Mouse (Mus musculus) urinary bladder, postnatal 36 days (tissue): ENCODE data around the gene Arpc1a.
A peak's percentile ranks its signal among the peaks of the same experiment; 100 is the strongest.
"Not testable (repeated sequence)": the region's sequence is repeated elsewhere in the genome, so short reads cannot be mapped to it uniquely, and the experiment has no call there.

Source experiments
- DNase-seq, 2 experiments: peaks; one replicate each; pipeline ENCODE4 v3.0.0; 2022; ENCODE audit warnings: low spot score in 2 of 2, mixed read lengths in 1 of 2

Gene Arpc1a

GRCm38 (mm10) chr5:145104328-145104727 is 20.7 kb downstream of the Arpc1a start:
- no peak for DNase-seq

GRCm38 (mm10) chr5:145105694-145106275 is 22.2 kb downstream of the Arpc1a start:
- DNase-seq = no peak

- DNase-seq = no peak
Observed at GRCm38 (mm10) chr5:145110401-145110800, 26.8 kb downstream of the Arpc1a start.

GRCm38 (mm10) chr5:145112566-145112965 is 28.9 kb downstream of the Arpc1a start:
- DNase-seq = no peak

- no peak for DNase-seq
Observed at GRCm38 (mm10) chr5:145113416-145113815, 29.8 kb downstream of the Arpc1a start.

- peak; percentile 63 to 75 for DNase-seq
Observed at GRCm38 (mm10) chr5:145114071-145114605, 30.5 kb downstream of the Arpc1a start, which contains the start of gene Arpc1b. Gene Arpc1b, plus strand, starts transcription at chr5:145114215.

- DNase-seq = peak; percentile 68 to 75
Observed at GRCm38 (mm10) chr5:145114606-145115473, 31.2 kb downstream of the Arpc1a start.

- DNase-seq = no peak
Observed at GRCm38 (mm10) chr5:145115736-145116135, 32.1 kb downstream of the Arpc1a start.

- peak; percentile 43 to 76 for DNase-seq
Observed at GRCm38 (mm10) chr5:145116316-145116715, 32.7 kb downstream of the Arpc1a start.

GRCm38 (mm10) chr5:145116916-145117315 is 33.3 kb downstream of the Arpc1a start:
- DNase-seq = peak; percentile 55 to 73

- DNase-seq = no peak
Observed at GRCm38 (mm10) chr5:145118005-145118404, 34.4 kb downstream of the Arpc1a start.

GRCm38 (mm10) chr5:145118461-145118860 is 34.8 kb downstream of the Arpc1a start:
- no peak for DNase-seq

- DNase-seq = no peak
Observed at GRCm38 (mm10) chr5:145119385-145119784, 35.8 kb downstream of the Arpc1a start.

GRCm38 (mm10) chr5:145120921-145121320 is 37.3 kb downstream of the Arpc1a start:
- DNase-seq = no peak

- no peak for DNase-seq
Observed at GRCm38 (mm10) chr5:145123396-145123795, 39.8 kb downstream of the Arpc1a start.

- no peak for DNase-seq
Observed at GRCm38 (mm10) chr5:145126580-145126979, 43.0 kb downstream of the Arpc1a start.

- DNase-seq = no peak
Observed at GRCm38 (mm10) chr5:145129124-145129523, 45.5 kb downstream of the Arpc1a start.

GRCm38 (mm10) chr5:145129773-145130172 is 46.1 kb downstream of the Arpc1a start:
- DNase-seq = not testable (repeated sequence)

GRCm38 (mm10) chr5:145130191-145130590 is 46.6 kb downstream of the Arpc1a start:
- no peak for DNase-seq

GRCm38 (mm10) chr5:145130995-145131394 is 47.4 kb downstream of the Arpc1a start:
- no peak for DNase-seq

- DNase-seq = not testable (repeated sequence)
Observed at GRCm38 (mm10) chr5:145133275-145133674, 49.6 kb downstream of the Arpc1a start.

GRCm38 (mm10) chr5:145138836-145139235 is 55.2 kb downstream of the Arpc1a start:
- no peak for DNase-seq
